Mouse (Mus musculus) adrenal gland, postnatal 10 days (tissue): ENCODE measurements around the gene Rasl10a. TPM values are rescaled to one million over a fixed set of nuclear protein-coding genes. Genes with fewer than 3 reads are reported as not detected.
"Not testable (repeated sequence)": the region's sequence is repeated elsewhere in the genome, so short reads cannot be mapped to it uniquely, and the experiment has no call there.

ENCODE experiments used
- DNase-seq: peaks from one replicate; pipeline ENCODE4 v3.0.0; 2021; ENCODE audit warnings: mixed read lengths
- microRNA-seq: library from miRNA; unstranded; fragments of <30 nt; microRNA quantifications from one replicate; pipeline ENCODE4 v1.2.0, GENCODE M21; 2021
- total RNA-seq, 2 experiments: library from RNA; stranded (reverse); gene quantifications; 2 replicates each; pipeline ENCODE4 v1.2.3; 2021

Rasl10a gene
- total RNA-seq, 2 experiments from 2014 or later, result 0.33 to 0.97 TPM

GRCm38 (mm10) chr11:5075760-5076159 is 17.8 kb downstream of the Rasl10a start:
- DNase-seq, result no peak

- not testable (repeated sequence) for DNase-seq
Measured at GRCm38 (mm10) chr11:5076843-5077242, 18.9 kb downstream of the Rasl10a start.

GRCm38 (mm10) chr11:5089147-5089546 is 31.2 kb downstream of the Rasl10a start:
- no peak for DNase-seq

GRCm38 (mm10) chr11:5091706-5092105 is 33.8 kb downstream of the Rasl10a start:
- DNase-seq, result no peak

- DNase-seq, result no peak
Measured at GRCm38 (mm10) chr11:5095877-5096276, 37.9 kb downstream of the Rasl10a start.

- DNase-seq, result no peak
Measured at GRCm38 (mm10) chr11:5096480-5097020, 38.6 kb downstream of the Rasl10a start.

- peak; percentile 61 for DNase-seq
Measured at GRCm38 (mm10) chr11:5098035-5098735, 40.3 kb downstream of the Rasl10a start.

- peak; percentile 99 for DNase-seq
Measured at GRCm38 (mm10) chr11:5098736-5099542, 41.0 kb downstream of the Rasl10a start, which contains the start of the genes Rhbdd3 and Ewsr1. Rhbdd3 (plus strand) TSS chr11:5098926. Ewsr1 (minus strand) TSS chr11:5099266.

GRCm38 (mm10) chr11:5099576-5100183 is 41.8 kb downstream of the Rasl10a start:
- peak; percentile 90 for DNase-seq

GRCm38 (mm10) chr11:5100283-5100682 is 42.4 kb downstream of the Rasl10a start:
- DNase-seq, result no peak

GRCm38 (mm10) chr11:5100801-5101200 is 42.9 kb downstream of the Rasl10a start:
- DNase-seq, result no peak

- DNase-seq, result no peak
Measured at GRCm38 (mm10) chr11:5101641-5102040, 43.7 kb downstream of the Rasl10a start.

GRCm38 (mm10) chr11:5102384-5102783 is 44.5 kb downstream of the Rasl10a start:
- DNase-seq, result no peak

- no peak for DNase-seq
Measured at GRCm38 (mm10) chr11:5103986-5104509, 46.1 kb downstream of the Rasl10a start.

GRCm38 (mm10) chr11:5109441-5109840 is 51.5 kb downstream of the Rasl10a start:
- DNase-seq, result no peak

Small RNAs within 50 kb of the gene (microRNA-seq; reads per million reads assigned to microRNA genes)
- not detected for gene Gm47296

Other genes starting within 250 kb of the Rasl10a start
- gene Nf2, start 208.6 kb upstream of the Rasl10a start, total RNA-seq, result 10 to 100 TPM; 81.1 to 88.3 TPM
- gene Nipsnap1, start 184.2 kb upstream of the Rasl10a start, total RNA-seq, result 10 to 100 TPM; 46.3 to 64.4 TPM
- gene Thoc5, start 162.8 kb upstream of the Rasl10a start, total RNA-seq, result 10 to 100 TPM; 27.3 to 28.0 TPM
- gene Nefh, start 110.1 kb upstream of the Rasl10a start, total RNA-seq, result 1 to 10 TPM; 2.4 to 3.4 TPM
- 10 to 100 TPM; 56.5 to 58.9 TPM for gene Ap1b1, start 71.3 kb upstream of the Rasl10a start, total RNA-seq
- 10 to 100 TPM; 28.0 to 32.8 TPM for gene Gas2l1, start 7.2 kb downstream of the Rasl10a start, total RNA-seq
- gene Rhbdd3, start 40.8 kb downstream of the Rasl10a start, total RNA-seq, result 10 to 100 TPM; 18.5 to 24.5 TPM
- gene Ewsr1, start 41.1 kb downstream of the Rasl10a start, total RNA-seq, result 100 to 1,000 TPM; 218 to 322 TPM
- 1 to 10 TPM; 8.7 to 9.4 TPM for gene Emid1, start 94.1 kb downstream of the Rasl10a start, total RNA-seq
- 10 to 100 TPM; 20.4 to 27.0 TPM for gene Kremen1, start 203.4 kb downstream of the Rasl10a start, total RNA-seq